Mouse (Mus musculus) megakaryocyte, embryonic 14.5 days (primary cell): Measurements from ENCODE around the gene Fam50a.

Experiments
- FLI1 ChIP-seq: IDR thresholded peaks from 2 replicates; pipeline ENCODE4 v1.6.1; 2012; ENCODE audit warnings: low read length, inconsistent platforms, mixed read lengths
- GATA1 ChIP-seq: IDR thresholded peaks from 3 replicates; pipeline ENCODE4 v1.6.1; 2012; ENCODE audit warnings: mixed read lengths, low read length, inconsistent platforms, borderline replicate concordance

DNA sequence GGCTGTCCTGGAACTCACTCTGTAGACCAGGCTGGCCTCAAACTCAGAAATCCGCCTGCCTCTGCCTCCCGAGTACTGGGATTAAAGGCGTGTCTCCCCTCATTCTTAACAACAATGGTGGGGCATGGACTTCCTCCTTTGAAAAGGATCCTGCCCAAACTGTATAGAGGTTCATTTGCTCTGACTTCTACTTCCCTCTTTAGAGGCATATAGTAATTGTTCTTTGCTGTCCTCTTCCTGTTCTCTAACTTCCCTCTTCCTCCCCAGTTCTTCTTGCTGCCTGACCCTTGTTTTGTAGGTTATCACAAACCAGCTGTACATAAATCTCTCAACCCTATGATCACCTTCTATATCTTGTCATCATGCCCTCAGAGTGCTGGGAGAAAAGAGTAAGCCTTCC lies 13.1 kb upstream of the Fam50a start:
- TF ChIP-seq FLI1 (no peak), GATA1 (no peak)
